In genomic region chr13:57549743-57550142, GRCm38 (mm10) we compare ENCODE assay signal across 8 mouse cellular contexts.
DNase-seq lines count a peak whose midpoint lies in the region; ATAC-seq and TF ChIP-seq lines count a peak whose summit lies in the region.

No protein-coding gene starts in this region.

- intact Hi-C loops in gastrocnemius, adult 2 months (cut with DNase I) = no loop called here
- intact Hi-C loops in gastrocnemius, postnatal 36 days (cut with DNase I) = no loop called here
- intact Hi-C loops in gastrocnemius, postnatal 14 days (cut with DNase I; ENCODE audit: low total_unique reads) = no loop called here

- H3K4me3 ChIP-seq in gastrocnemius, adult 2 months = no peak overlapping the region
- no peak overlapping the region for H3K4me3 ChIP-seq in midbrain, embryonic 10.5 days
- no peak overlapping the region for H3K4me3 ChIP-seq in midbrain, embryonic 13.5 days (replicated peaks)

- no peaks in the 10 kb centered on the region for H3K9me3 ChIP-seq in midbrain, embryonic 10.5 days (replicated peaks)
- no peaks in the 10 kb centered on the region for H3K9me3 ChIP-seq in midbrain, embryonic 13.5 days

- peak; percentile 44 for TF ChIP-seq CTCF in gastrocnemius, adult 2 months (IDR thresholded peaks at IDR 0.05)

- H3K27me3 ChIP-seq in midbrain, embryonic 10.5 days (ENCODE audit: low read depth, poor library complexity, severe bottlenecking) = peaks cover 4% of the 10 kb centered on the region; the same call in 1 of the 2 replicates
- no peaks in the 10 kb centered on the region for H3K27me3 ChIP-seq in midbrain, embryonic 13.5 days

- no peaks in the 10 kb centered on the region for H3K36me3 ChIP-seq in midbrain, embryonic 10.5 days
- no peaks in the 10 kb centered on the region for H3K36me3 ChIP-seq in midbrain, embryonic 13.5 days

- no peak for ATAC-seq in midbrain, embryonic 13.5 days

- WGBS in midbrain, embryonic 10.5 days = 27% methylated on average over 5 of the region's 5 CpGs
- WGBS in midbrain, embryonic 13.5 days = 23% methylated on average over 5 of the region's 5 CpGs

- DNase-seq in gastrocnemius, adult 2 months = no peak
- no peak for DNase-seq in gastrocnemius, postnatal 36 days
- DNase-seq in midbrain, embryonic 10.5 days (ENCODE audit: low spot score) = peak; percentile 56
- peak; percentile 42 for DNase-seq in hindlimb bud, embryonic 11.5 days (ENCODE audit: extremely low spot score, low read depth, low spot score)
- peak; percentile 16 for DNase-seq in retina, postnatal 7 days (ENCODE audit: low read depth, low spot score)
- no peak for DNase-seq in urinary bladder, postnatal 4 days (ENCODE audit: low spot score in 2 of 2)
- DNase-seq in gastrocnemius, postnatal 14 days = no peak

- no peak overlapping the region for H3K9ac ChIP-seq in midbrain, embryonic 13.5 days (replicated peaks)

- no peak overlapping the region for H3K27ac ChIP-seq in gastrocnemius, adult 2 months
- no peak overlapping the region for H3K27ac ChIP-seq in midbrain, embryonic 10.5 days (replicated peaks)
- no peak overlapping the region for H3K27ac ChIP-seq in midbrain, embryonic 13.5 days

- H3K4me1 ChIP-seq in midbrain, embryonic 10.5 days = peaks cover 7% of the 10 kb centered on the region
- H3K4me1 ChIP-seq in midbrain, embryonic 13.5 days (replicated peaks) = peaks cover 5% of the 10 kb centered on the region

- H3K4me2 ChIP-seq in midbrain, embryonic 13.5 days (replicated peaks) = no peak overlapping the region

Comparison
In these comparisons a context has a peak if more than half of its experiments do, and no peak if none do; other contexts are left out.
1. DNase-seq: peak in midbrain, embryonic 10.5 days (single experiment), hindlimb bud, embryonic 11.5 days (single experiment) and retina, postnatal 7 days (single experiment); none in gastrocnemius, adult 2 months (single experiment), gastrocnemius, postnatal 36 days (0 of 2), urinary bladder, postnatal 4 days (0 of 2) and gastrocnemius, postnatal 14 days (single experiment).